Mouse (Mus musculus): ENCODE data around the gene Myb.

DNA sequence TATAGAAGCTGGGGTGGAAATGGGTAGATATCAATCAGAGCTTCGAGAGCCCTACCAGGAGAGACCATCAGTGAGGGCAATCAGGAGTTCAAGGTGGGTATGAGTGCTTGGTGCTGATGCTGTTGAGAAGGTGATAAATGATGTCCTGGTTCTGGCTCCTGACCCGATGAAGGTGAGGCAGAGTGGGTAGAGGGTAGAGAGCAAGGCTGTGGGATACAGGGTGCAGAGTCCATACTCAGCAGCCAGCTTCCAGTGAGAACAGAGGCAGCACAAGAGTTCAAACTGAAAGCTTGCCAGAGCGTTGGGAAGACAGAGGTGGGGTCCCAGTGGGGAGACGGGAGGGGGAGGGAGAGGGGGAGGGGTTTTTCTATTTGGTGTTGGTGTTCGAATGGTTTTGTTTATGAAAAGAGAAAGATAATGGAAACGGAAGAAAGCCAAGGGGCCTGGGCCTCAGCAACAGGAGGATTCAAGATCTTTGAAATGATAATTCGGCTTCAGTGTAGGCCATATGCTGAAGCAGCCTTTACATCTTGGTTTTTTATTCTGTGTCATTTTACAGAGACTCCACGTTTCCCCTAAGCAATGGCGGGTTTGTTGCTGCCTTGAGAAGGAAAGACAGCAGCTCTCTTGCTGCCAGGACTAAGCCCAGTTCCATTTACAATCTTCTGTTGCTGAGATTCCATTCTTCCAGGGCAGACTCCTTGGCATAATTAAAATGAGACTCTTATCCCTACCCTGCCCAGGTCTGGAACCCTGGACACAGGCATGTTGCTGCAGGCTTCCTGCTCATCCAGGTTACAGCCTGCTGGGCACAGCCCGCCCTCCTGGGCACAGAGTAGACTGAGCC lies 32.5 kb upstream of the Myb start:
- TF ChIP-seq POLR2A (IDR thresholded peaks at IDR 0.05; ENCODE audit: borderline replicate concordance, insufficient read depth, low read length) (no peak), CTCF (IDR thresholded peaks at IDR 0.05; ENCODE audit: borderline replicate concordance, insufficient read depth, low read depth, low read length) (no peak)
